Mouse (Mus musculus) limb, embryonic 11.5 days (tissue): Measurements from ENCODE around the gene Ncf4. TPM values are rescaled to one million over a fixed set of nuclear protein-coding genes. Genes with fewer than 3 reads are reported as not detected.
"Not testable (repeated sequence)": the region's sequence is repeated elsewhere in the genome, so short reads cannot be mapped to it uniquely, and the experiment has no call there.

Experiments
- ATAC-seq: fragments of 200-750 bp; cut with Nextera tagmentation; 2 replicates; pipeline ENCODE4 v1.8.0; 2017; ENCODE audit warnings: low read depth; ENCODE audit not compliant: insufficient number of reproducible peaks, low FRiP score, low TSS enrichment
- DNase-seq: peaks from one replicate; pipeline ENCODE4 v3.0.0-alpha.2; 2015; ENCODE audit warnings: low spot score
- H3K27ac ChIP-seq: fragments of 300-500 bp; sonication (generic); replicated peaks from 2 replicates; pipeline ENCODE4 v1.5.1; 2014; ENCODE audit warnings: low read depth, mild to moderate bottlenecking, low read length
- H3K27me3 ChIP-seq: fragments of 300-500 bp; sonication (generic); 2 replicates; pipeline ENCODE4 v1.6.1; 2014; ENCODE audit warnings: mild to moderate bottlenecking, low read length, mixed read lengths; ENCODE audit not compliant: control insufficient read depth, insufficient read depth
- H3K36me3 ChIP-seq: fragments of 300-500 bp; sonication (generic); 2 replicates; pipeline ENCODE4 v1.6.1; 2014; ENCODE audit warnings: mild to moderate bottlenecking, low read length, moderate library complexity, mixed read lengths; ENCODE audit not compliant: control insufficient read depth, insufficient read depth
- H3K4me1 ChIP-seq: fragments of 300-500 bp; sonication (generic); 2 replicates; pipeline ENCODE4 v1.6.1; 2014; ENCODE audit warnings: low read length, mixed read lengths; ENCODE audit not compliant: control insufficient read depth, insufficient read depth
- H3K4me2 ChIP-seq: fragments of 300-500 bp; sonication (generic); 2 replicates; pipeline ENCODE4 v1.6.1; 2014; ENCODE audit warnings: low read depth, mild to moderate bottlenecking, moderate library complexity; ENCODE audit not compliant: severe bottlenecking
- H3K4me3 ChIP-seq: fragments of 300-500 bp; sonication (generic); 2 replicates; pipeline ENCODE4 v1.5.1; 2014; ENCODE audit warnings: low read depth, low read length
- H3K9ac ChIP-seq: fragments of 300-500 bp; sonication (generic); 2 replicates; pipeline ENCODE4 v1.6.1; 2014; ENCODE audit warnings: mild to moderate bottlenecking, low read length
- H3K9me3 ChIP-seq: fragments of 300-500 bp; sonication (generic); 2 replicates; pipeline ENCODE4 v1.6.1; 2016; ENCODE audit warnings: low read length; ENCODE audit not compliant: control insufficient read depth
- WGBS: fragments of 180-500 bp; shearing (Covaris S2); extraction: QIAGEN DNeasy Blood & Tissue Kit; methylation state at CpG from one replicate; pipeline ENCODE4 v1.1.7; 2014; 5-methylcytosine and 5-hydroxymethylcytosine counted together
- polyA plus RNA-seq: library from polyadenylated mRNA; unstranded; fragments of >200 nt; fragmentation: Nextera tagmentation; extraction: Ambion mirVana; gene quantifications from 2 replicates; pipeline ENCODE4 v1.2.1, GENCODE M21; 2014

The Ncf4 gene
- polyA plus RNA-seq, 1 experiment from 2014 or later: 4.8 TPM

GRCm38 (mm10) chr15:78246143-78247116, 1.8 kb downstream of the Ncf4 start:
- Histone ChIP-seq H3K4me2 (no peak overlapping the region), H3K27me3 (no peaks in the 10 kb centered on the region), H3K4me3 (no peak overlapping the region), H3K9me3 (no peaks in the 10 kb centered on the region), H3K9ac (no peak overlapping the region), H3K27ac (no peak overlapping the region), H3K36me3 (no peaks in the 10 kb centered on the region), H3K4me1 (no peaks in the 10 kb centered on the region)
- no peak for DNase-seq
- no peak for ATAC-seq
- 79% methylated on average over 18 of the region's 18 CpGs for WGBS

GRCm38 (mm10) chr15:78247659-78248058, 3.1 kb downstream of the Ncf4 start:
- H3K27me3 ChIP-seq: no peaks in the 10 kb centered on the region
- H3K9ac ChIP-seq: no peak overlapping the region
- no peak for ATAC-seq

GRCm38 (mm10) chr15:78248410-78248809, 3.8 kb downstream of the Ncf4 start:
- Histone ChIP-seq H3K9me3 (no peaks in the 10 kb centered on the region), H3K36me3 (no peaks in the 10 kb centered on the region), H3K9ac (no peak overlapping the region), H3K27ac (no peak overlapping the region), H3K4me3 (no peak overlapping the region), H3K27me3 (no peaks in the 10 kb centered on the region), H3K4me1 (no peaks in the 10 kb centered on the region), H3K4me2 (no peak overlapping the region)
- ATAC-seq (no peak), DNase-seq (no peak)
- 69% methylated on average over 3 of the region's 3 CpGs for WGBS

More at GRCm38 (mm10) chr15:78247659-78248058, 3.1 kb downstream of the Ncf4 start:
- DNase-seq: no peak
- Histone ChIP-seq H3K4me1 (no peaks in the 10 kb centered on the region), H3K4me2 (no peak overlapping the region), H3K36me3 (no peaks in the 10 kb centered on the region), H3K4me3 (no peak overlapping the region), H3K27ac (no peak overlapping the region), H3K9me3 (no peaks in the 10 kb centered on the region)
- 76% methylated on average over 2 of the region's 2 CpGs for WGBS

DNA sequence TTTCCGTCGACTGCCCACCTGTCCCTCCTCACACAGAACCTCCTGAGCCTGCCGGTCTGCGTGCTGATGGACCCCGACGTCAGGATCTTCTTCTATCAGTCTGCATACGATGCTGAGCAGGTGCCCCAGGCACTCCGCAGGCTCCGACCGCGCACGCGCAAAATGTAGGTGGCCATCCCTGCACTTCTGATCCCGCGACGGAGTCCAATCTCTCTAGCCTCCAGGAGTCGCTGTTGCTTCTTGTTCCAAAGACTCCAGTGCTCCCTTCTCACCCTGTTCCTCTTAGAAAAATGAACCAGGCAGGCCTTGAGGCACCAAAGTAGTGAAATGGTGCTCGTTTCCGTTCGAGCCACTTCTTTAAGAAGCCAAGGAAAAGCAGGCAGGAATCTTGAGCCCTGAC, 10.2 kb downstream of the Ncf4 start:
- 28% methylated on average over 20 of the region's 20 CpGs for WGBS
- DNase-seq (peak; percentile 52), ATAC-seq (no peak)
- H3K9ac ChIP-seq: no peak overlapping the region
- no peak overlapping the region for H3K4me3 ChIP-seq
- no peaks in the 10 kb centered on the region for H3K36me3 ChIP-seq
- H3K27ac ChIP-seq: no peak overlapping the region
- H3K27me3 ChIP-seq: no peaks in the 10 kb centered on the region
- no peak overlapping the region for H3K4me2 ChIP-seq
- no peaks in the 10 kb centered on the region for H3K4me1 ChIP-seq
- H3K9me3 ChIP-seq: no peaks in the 10 kb centered on the region

DNA sequence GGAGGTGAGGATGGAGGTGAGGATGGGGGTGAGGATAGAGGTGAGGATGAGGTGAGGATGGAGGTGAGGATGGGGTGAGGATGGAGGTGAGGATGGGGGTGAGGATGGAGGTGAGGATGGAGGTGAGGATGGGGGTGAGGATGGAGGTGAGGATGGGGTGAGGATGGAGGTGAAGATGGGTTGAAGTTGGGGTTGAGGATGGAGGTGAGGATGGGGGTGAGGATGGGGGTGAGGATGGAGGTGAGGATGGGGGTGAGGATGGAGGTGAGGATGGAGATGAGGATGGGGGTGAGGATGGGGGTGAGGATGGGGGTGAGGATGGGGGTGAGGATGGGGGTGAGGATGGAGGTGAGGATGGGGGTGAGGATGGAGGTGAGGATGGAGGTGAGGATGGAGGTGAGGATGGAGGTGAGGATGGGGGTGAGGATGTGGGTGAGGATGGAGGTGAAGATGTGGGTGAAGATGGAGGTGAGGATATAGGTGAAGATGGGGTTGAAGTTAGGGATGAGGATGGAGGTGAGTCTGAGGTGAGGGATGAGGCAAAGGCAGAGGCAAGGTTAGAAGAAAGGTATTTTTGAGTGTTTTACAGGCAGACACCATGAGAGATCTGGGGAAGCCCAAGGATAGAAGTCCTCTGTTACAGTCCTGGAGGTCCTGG, 12.1 kb downstream of the Ncf4 start:
- H3K27me3 ChIP-seq, H3K4me1 ChIP-seq, H3K4me3 ChIP-seq, ATAC-seq, H3K36me3 ChIP-seq, H3K27ac ChIP-seq, DNase-seq, H3K4me2 ChIP-seq, H3K9me3 ChIP-seq, H3K9ac ChIP-seq: not testable (repeated sequence)

DNA sequence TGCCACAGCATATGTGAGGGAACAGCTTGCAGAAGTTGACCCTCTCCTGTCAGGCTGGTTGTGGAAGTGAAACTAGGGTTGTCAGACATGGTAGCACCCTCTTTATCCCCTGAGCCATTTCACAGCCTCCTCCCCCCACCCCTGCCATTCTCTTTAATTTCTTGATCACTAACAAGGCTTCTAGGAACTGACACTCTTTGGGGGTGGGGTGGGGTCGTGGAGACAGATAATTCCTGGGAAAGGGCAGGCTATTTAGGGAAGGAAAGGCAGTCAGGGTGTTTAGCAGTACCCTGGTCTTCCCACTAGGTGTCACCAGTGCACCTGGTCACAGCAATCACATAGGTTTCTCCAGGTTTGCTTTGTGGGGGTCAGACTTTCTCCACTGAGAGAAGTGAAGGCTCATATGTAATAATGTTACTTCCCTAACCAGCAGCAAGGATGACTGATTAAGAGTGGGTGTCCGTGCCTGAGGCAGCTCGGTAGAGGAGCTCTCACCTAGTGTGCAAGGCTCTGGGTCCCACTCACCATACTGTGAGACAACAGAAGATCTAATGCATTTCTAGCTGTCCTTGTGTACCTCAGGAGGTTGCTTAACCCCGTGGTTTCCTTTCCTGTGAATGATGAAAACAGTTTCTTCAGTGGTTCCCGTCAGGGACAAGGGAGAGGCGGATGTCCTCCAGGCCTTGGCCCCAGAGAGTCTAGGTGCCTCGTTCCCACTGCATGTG, 12.9 kb downstream of the Ncf4 start:
- peak; percentile 73 for DNase-seq
- 47% methylated on average over 7 of the region's 7 CpGs for WGBS

GRCm38 (mm10) chr15:78258246-78258865, 13.8 kb downstream of the Ncf4 start:
- DNase-seq (no peak), ATAC-seq (no peak)
- H3K9ac ChIP-seq: no peak overlapping the region
- WGBS: 80% methylated on average over 10 of the region's 10 CpGs
- no peaks in the 10 kb centered on the region for H3K36me3 ChIP-seq
- H3K27me3 ChIP-seq: no peaks in the 10 kb centered on the region
- H3K4me2 ChIP-seq: no peak overlapping the region
- no peaks in the 10 kb centered on the region for H3K4me1 ChIP-seq
- H3K9me3 ChIP-seq: no peaks in the 10 kb centered on the region
- no peak overlapping the region for H3K4me3 ChIP-seq
- H3K27ac ChIP-seq: no peak overlapping the region

More for the DNA sequence above, 12.9 kb downstream of the Ncf4 start:
- H3K9ac ChIP-seq: no peak overlapping the region
- ATAC-seq: no peak
- H3K27ac ChIP-seq: no peak overlapping the region
- no peaks in the 10 kb centered on the region for H3K9me3 ChIP-seq
- no peak overlapping the region for H3K4me2 ChIP-seq
- no peak overlapping the region for H3K4me3 ChIP-seq
- no peaks in the 10 kb centered on the region for H3K36me3 ChIP-seq
- no peaks in the 10 kb centered on the region for H3K4me1 ChIP-seq
- H3K27me3 ChIP-seq: no peaks in the 10 kb centered on the region
